Mouse (Mus musculus) testis, adult 2 months (tissue): ENCODE data around the gene C2cd4a. TPM values are rescaled to one million over a fixed set of nuclear protein-coding genes. Genes with fewer than 3 reads are reported as not detected.
A peak's percentile ranks its signal among the peaks of the same experiment; 100 is the strongest.

ENCODE experiments used
- H3K27ac ChIP-seq: fragments of 200-500 bp; 2 replicates; pipeline ENCODE4 v1.5.1; 2012; ENCODE audit warnings: low read depth, low read length; ENCODE audit not compliant: control insufficient read depth, insufficient read depth
- H3K27me3 ChIP-seq: fragments of 200-500 bp; 2 replicates; pipeline ENCODE4 v1.6.1; 2012; ENCODE audit warnings: mild to moderate bottlenecking, low read length, moderate library complexity; ENCODE audit not compliant: control insufficient read depth, insufficient read depth
- H3K36me3 ChIP-seq: fragments of 200-500 bp; 2 replicates; pipeline ENCODE4 v1.6.1; 2012; ENCODE audit warnings: mild to moderate bottlenecking, low read length; ENCODE audit not compliant: control insufficient read depth, insufficient read depth
- H3K4me1 ChIP-seq: fragments of 200-500 bp; 2 replicates; pipeline ENCODE4 v1.6.1; 2012; ENCODE audit warnings: low read length; ENCODE audit not compliant: control insufficient read depth, insufficient read depth
- H3K4me3 ChIP-seq: fragments of 200-500 bp; 2 replicates; pipeline ENCODE4 v1.5.1; 2012; ENCODE audit warnings: low read depth, mild to moderate bottlenecking, low read length, moderate library complexity, mixed read lengths; ENCODE audit not compliant: control insufficient read depth
- CTCF ChIP-seq: fragments of 200-500 bp; IDR thresholded peaks from 2 replicates; pipeline ENCODE4 v1.5.1; 2012; ENCODE audit warnings: low read depth, mild to moderate bottlenecking, inconsistent platforms, low read length, moderate library complexity; ENCODE audit not compliant: control insufficient read depth, insufficient read depth, insufficient replicate concordance
- POLR2A ChIP-seq: fragments of 200-500 bp; IDR thresholded peaks from 2 replicates; pipeline ENCODE4 v1.6.1; 2012; ENCODE audit warnings: low read depth, mild to moderate bottlenecking, inconsistent platforms, low read length, moderate library complexity; ENCODE audit not compliant: control insufficient read depth
- polyA plus RNA-seq: library from polyadenylated mRNA; depleted of rRNA; stranded (reverse); fragments of >200 nt; gene quantifications from 2 replicates; pipeline ENCODE4 v1.2.3, GENCODE M21; 2012

Gene C2cd4a
- polyA plus RNA-seq, 1 experiment: 0.10 TPM

DNA sequence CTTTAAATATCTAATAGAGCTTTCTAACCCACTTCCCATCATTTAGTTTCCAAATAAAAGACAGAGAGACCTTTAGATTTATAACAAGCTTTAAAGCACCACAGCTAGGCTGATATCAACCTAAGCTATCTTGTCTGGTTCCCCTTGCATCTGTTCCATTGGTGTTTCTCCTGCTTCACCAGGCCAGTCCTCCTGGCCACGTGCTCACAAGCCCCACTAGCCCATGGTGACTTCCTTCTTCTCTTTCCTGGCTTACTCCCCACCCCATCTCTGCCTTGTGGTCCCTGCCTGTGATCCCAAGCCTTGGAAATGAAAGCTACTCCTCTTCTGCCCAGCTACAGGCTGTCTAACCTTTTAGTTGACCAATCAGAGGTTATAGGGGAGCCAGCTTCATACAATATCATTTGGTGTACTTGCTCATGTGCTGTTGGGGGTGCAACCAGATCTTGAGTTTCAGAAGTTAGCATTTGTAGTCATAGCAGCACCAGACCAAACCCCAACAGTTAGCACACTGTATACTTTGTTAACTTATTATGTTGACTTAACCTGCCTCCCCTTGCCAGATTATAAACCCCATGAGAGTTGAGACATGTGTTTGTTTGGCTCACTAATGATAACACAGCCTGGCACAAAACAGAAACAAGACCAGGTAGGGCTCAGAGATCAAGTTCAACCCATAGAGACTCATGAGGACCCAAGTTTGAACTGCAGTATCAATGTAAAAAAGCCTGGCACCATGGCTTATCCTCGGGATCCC is 15.8 kb downstream of the C2cd4a start:
- Histone ChIP-seq H3K36me3 (no peaks in the 10 kb centered on the region), H3K4me3 (no peak overlapping the region), H3K27me3 (no peaks in the 10 kb centered on the region), H3K27ac (no peak overlapping the region), H3K4me1 (peaks cover 4% of the 10 kb centered on the region; the same call in 1 of the 2 replicates)
- TF ChIP-seq POLR2A (no peak), CTCF (no peak)

DNA sequence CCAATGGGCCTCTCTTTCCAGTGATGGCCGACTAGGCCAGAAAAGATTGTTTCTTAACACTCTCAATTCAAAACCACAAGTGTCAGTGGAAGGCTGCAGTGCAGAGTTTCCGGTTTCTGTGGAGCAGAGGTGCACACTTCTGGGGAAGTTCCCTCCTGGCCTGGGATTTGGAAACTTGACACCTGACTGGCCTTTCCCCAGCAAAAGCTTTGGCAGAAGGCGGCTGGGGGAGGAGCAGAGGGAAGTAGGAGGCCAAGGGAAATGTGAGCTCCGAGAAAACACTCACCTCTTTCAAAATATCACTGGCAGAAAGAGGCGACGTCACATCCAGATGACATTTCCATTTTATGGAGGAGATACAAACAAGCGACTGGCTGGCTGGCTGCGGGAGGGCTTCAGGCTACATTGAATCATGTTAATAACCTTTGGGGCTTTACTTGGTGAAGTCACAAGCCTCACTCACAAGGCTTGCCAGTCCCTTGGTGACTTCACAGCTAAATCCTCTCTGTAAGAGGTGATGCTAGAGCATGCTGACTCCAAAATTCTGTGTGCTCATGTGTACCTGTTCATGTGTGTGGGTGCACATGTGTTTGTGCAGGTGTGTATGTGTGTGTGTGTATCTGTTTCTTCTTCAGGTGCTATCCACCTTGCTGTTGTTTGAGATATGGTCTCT is 18.3 kb downstream of the C2cd4a start:
- H3K27ac ChIP-seq: no peak overlapping the region
- H3K4me1 ChIP-seq: peaks cover 4% of the 10 kb centered on the region; the same call in 1 of the 2 replicates
- TF ChIP-seq CTCF: no peak
- TF ChIP-seq POLR2A: no peak
- no peaks in the 10 kb centered on the region for H3K36me3 ChIP-seq
- peak overlapping the region; percentile 8; the same call in 1 of the 2 replicates for H3K4me3 ChIP-seq
- no peaks in the 10 kb centered on the region for H3K27me3 ChIP-seq

DNA sequence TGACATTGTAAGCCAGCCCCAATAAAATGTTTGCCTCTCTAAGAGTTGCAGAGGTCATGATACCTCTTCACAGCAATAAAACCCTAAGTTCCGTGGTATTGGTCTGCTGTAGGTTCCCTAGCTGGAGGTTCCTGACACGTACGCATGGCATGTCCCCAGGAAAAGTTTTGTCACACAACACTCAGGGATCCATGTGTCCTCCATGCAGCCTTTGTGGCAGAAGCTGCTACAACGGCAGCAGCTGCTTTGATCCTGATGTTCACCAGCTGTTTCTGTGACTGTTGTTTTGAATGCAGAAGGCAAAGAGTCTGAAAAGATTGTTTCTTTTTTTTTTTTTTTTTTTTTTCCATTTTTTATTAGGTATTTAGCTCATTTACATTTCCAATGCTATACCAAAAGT is 19.0 kb downstream of the C2cd4a start:
- peak overlapping the region; percentile 61; the same call in 1 of the 2 replicates for H3K4me3 ChIP-seq
- no peaks in the 10 kb centered on the region for H3K27me3 ChIP-seq
- no peak overlapping the region for H3K27ac ChIP-seq
- H3K36me3 ChIP-seq: no peaks in the 10 kb centered on the region
- TF ChIP-seq POLR2A (no peak), CTCF (no peak)
- H3K4me1 ChIP-seq: peaks cover 4% of the 10 kb centered on the region; the same call in 1 of the 2 replicates

DNA sequence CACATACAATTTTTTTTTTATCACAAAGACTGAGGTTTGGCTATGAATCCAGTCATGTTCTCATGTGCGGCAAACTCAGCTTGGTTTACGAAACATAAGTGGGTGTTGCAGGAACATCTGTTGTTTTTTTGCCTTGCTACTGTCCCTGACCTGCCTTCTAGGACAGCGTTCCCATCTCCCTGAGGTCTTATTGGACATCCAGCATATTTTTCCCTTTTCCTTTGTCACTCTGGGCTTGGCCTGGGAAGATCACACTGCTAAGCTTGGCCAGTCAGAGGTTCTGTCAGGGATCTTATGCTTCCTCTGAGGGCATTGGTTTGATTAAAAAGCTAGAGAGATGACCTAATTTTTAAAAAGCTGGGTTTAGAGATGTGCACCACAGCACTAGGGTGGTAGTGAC is 21.0 kb downstream of the C2cd4a start:
- no peak overlapping the region for H3K4me3 ChIP-seq
- TF ChIP-seq POLR2A (no peak), CTCF (no peak)
- no peaks in the 10 kb centered on the region for H3K27me3 ChIP-seq
- H3K4me1 ChIP-seq: peaks cover 4% of the 10 kb centered on the region; the same call in 1 of the 2 replicates
- no peaks in the 10 kb centered on the region for H3K36me3 ChIP-seq
- H3K27ac ChIP-seq: no peak overlapping the region

DNA sequence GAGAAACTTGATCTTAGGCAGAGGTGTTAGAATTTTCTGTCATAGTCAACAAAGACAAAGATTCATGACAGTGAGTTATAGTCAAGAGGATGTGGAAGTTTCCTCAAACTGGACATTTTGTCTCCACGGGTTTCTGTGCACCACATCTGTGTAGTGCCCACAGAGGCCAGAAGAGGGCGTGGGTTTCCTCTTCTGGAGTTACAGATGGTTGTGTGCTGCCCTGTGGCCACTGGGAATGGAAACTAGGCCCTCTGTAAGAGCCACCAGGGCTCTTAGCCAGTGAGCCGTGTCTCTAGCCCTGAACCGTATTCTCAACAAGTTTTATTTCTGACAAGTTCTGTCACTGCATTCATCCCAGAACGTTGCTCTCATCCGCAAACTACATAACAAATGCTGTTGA is 21.6 kb downstream of the C2cd4a start:
- no peaks in the 10 kb centered on the region for H3K27me3 ChIP-seq
- H3K27ac ChIP-seq: no peak overlapping the region
- peaks cover 4% of the 10 kb centered on the region; the same call in 1 of the 2 replicates for H3K4me1 ChIP-seq
- TF ChIP-seq POLR2A (no peak), CTCF (peak; percentile 8; the same call in 1 of the 2 replicates)
- H3K4me3 ChIP-seq: no peak overlapping the region
- H3K36me3 ChIP-seq: no peaks in the 10 kb centered on the region

DNA sequence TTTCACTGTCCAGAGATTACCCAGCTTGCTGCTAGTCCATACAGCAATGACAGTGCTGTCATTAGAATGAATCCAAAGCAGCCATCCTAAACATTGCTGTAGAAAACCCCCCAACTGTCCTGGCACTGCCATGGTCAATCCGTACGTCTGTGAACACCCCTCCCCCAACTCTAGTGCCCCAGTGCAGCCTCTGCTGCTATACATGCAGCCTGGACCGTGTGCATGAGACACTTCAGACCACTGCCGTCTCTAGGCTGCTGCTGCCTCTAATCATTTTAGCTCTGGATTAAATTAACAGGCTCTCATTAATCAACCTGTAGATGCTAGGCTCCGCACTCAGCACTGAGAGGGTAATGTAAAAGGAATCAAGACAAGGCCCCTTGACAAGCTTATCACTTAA is 25.1 kb downstream of the C2cd4a start:
- Histone ChIP-seq H3K4me1 (no peaks in the 10 kb centered on the region), H3K27ac (no peak overlapping the region), H3K4me3 (peak overlapping the region; percentile 70), H3K27me3 (no peaks in the 10 kb centered on the region), H3K36me3 (no peaks in the 10 kb centered on the region)
- TF ChIP-seq CTCF (no peak), POLR2A (no peak)

DNA sequence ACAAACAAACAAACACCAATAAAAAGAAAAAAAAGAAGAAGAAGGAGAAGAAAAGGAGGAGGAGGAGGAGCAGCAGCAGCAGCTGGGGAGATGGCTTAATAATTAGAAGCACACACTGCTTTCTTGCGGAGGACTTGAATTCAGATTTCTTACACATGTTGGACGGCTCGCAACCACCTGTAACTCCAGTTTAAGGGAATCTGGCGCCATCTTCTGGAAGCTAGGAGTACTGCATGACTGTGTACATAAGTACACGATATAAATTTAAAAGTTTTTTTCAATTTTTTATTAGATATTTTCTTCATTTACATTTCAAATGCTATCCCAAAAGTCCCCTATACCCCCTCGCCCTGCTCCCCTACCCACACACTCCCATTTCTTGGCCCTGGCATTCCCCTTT is 29.9 kb downstream of the C2cd4a start:
- Histone ChIP-seq H3K27ac (no peak overlapping the region), H3K36me3 (no peaks in the 10 kb centered on the region), H3K4me1 (no peaks in the 10 kb centered on the region), H3K27me3 (no peaks in the 10 kb centered on the region), H3K4me3 (no peak overlapping the region)
- TF ChIP-seq POLR2A: no peak
- TF ChIP-seq CTCF: peak; percentile 34; the same call in 1 of the 2 replicates

DNA sequence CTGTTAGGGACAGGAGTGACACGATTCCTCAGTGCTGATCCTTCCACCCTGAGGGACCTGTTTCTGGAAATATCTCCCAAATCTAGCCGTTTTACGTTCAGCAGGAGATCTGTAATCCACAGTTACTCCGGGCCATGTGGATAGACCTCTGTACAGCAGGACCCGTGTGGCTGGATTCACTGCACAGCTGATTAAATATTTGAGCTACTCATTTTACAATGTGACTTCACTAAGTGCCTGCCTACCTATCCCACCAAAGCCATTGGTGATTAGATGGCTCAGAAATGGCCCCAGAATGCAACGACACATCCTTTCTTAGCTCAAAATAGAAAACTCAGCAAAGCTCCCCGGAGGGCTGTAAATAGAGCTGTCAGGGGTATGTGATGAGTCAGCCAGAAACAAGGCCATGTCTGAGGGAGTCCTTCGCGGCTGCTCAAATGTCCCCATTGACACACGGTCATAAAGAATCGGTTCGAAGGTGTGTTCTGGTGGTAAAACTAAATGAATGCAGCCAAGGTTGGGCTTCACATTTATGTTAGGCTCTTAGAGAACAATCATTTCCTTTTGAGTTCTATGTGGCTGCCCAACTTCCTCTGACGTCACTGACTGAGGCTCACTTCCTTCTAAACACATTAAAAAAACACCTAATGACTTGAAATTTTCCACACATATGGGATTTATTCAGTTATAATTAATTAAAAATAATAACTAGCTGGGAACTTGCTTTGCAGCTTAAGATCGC is 32.9 kb downstream of the C2cd4a start:
- Histone ChIP-seq H3K27me3 (no peaks in the 10 kb centered on the region), H3K36me3 (no peaks in the 10 kb centered on the region), H3K4me1 (no peaks in the 10 kb centered on the region), H3K4me3 (no peak overlapping the region), H3K27ac (no peak overlapping the region)
- TF ChIP-seq CTCF (no peak), POLR2A (no peak)
